Mouse (Mus musculus) c-Kit-positive CD71-negative TER-119-negative erythroid progenitor cells, embryonic 14.5 days (primary cell): ENCODE measurements around the gene Tnfrsf25.

ENCODE experiments used
- DNase-seq: peaks from one replicate; pipeline ENCODE4 v3.0.0-alpha.2; 2013; ENCODE audit warnings: low read depth

Gene Tnfrsf25

DNA sequence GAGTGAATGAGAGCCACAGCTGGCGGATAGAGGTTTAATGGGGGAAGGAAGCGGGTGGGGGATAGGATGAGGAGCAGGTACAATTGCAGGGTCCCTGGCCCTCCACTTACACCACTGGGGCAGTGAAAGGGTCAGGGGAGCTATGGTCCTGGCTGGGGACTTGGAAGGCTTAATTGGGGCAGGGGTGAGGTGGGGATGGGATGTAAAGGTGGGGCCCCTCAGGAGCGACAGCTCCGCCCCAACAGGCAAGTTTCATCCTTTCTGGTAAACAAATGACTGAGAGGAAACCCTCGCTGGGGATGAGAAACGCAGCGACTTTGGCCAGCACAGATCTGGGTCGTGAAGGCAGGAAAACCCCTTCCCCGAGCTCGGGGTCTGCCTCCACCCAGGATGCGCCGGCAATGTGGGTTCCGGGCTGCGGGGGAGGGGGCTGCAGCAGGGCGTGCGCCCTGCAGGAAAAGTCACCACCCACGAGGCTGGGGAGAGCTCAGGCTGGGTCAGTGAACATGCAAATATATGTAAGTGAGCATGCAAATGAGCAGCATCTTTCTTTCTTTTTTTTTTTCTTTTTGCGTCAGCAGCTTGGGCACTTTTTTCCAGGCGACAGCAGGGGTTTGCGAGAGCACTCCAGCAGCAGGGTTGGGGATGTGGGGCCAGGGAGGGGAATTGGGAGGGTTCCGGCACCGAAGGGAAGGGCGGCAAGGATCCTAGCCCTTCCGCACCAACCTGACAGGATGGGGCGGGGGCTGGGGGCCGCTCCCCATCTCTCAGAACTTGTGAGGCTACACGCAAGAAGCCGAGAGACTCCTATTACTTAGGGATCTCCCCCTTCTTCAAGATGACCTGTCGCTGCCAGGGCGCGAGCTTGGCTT is 4.8 kb downstream of the Tnfrsf25 start:
- no peak for DNase-seq

DNA sequence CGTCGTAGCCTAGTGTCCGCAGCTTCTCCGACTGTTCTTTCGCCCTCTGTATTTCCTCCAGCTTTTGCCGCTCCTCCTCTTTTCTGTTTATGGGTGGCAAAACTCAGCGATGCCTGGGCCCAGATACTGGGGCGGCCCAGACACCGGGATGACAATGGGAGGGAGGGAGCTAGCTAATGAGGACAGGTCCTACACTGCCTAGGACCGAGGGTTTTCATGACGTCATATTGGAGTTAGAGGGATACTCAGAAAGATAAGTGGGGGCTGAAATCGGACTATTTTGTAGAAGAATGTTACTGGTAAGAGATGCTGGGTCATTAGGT is 5.4 kb downstream of the Tnfrsf25 start:
- DNase-seq: no peak

DNA sequence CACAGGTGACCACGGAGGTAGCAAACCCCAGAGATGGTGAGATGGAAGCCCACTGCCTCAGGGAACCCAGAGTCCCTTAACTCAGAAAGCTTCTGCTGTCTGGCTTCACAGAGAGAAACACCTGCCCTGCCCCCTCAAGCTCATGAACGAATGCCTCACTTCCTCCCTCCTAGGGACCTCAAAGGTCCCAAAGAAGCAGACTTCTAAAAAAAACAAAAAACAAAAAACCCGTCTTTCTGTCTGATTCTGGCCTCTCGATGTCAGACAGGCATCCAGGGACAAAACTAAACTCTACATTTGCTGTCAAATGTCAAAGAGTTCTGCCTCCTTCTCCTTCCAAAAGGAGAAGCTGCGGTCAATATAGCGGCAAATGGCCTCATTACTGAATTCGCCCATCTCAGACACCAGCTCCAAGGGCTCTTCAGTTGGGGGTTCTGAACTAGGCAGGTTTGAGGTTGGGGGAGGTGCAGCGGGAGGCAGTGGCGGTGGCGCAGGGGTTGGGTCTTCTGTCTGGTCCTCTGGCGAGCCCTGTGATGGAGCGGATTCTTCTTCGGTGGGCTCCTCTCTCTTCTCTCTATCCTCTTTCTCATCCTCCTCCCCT is 8.7 kb downstream of the Tnfrsf25 start:
- no peak for DNase-seq

- DNase-seq: no peak
Observed at GRCm38 (mm10) chr4:152125161-152126025, 9.7 kb downstream of the Tnfrsf25 start.

GRCm38 (mm10) chr4:152126026-152126920 is 10.5 kb downstream of the Tnfrsf25 start:
- no peak for DNase-seq

DNA sequence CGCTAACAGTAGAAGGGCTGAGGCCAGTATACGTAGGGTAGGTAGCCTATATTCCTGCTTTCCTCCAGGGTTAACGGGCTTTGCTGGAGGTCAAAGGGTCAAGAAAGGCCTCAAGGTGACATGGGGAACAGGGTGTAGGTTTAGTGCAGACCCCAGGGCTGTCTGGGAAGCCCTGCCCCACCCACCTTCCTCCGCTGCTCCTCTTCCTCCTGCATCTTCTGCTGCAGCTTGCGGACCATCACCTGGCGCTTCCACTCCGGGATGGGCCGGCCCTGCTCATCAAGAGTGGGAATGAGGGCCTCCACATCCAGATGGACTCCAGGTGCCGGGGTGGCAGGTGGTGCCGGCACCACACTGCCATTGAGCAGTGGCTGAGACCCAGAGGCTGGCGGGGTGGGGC is 12.2 kb downstream of the Tnfrsf25 start:
- no peak for DNase-seq

GRCm38 (mm10) chr4:152128784-152129183 is 13.1 kb downstream of the Tnfrsf25 start:
- no peak for DNase-seq

- no peak for DNase-seq
Observed at GRCm38 (mm10) chr4:152129395-152129930, 13.7 kb downstream of the Tnfrsf25 start.

DNA sequence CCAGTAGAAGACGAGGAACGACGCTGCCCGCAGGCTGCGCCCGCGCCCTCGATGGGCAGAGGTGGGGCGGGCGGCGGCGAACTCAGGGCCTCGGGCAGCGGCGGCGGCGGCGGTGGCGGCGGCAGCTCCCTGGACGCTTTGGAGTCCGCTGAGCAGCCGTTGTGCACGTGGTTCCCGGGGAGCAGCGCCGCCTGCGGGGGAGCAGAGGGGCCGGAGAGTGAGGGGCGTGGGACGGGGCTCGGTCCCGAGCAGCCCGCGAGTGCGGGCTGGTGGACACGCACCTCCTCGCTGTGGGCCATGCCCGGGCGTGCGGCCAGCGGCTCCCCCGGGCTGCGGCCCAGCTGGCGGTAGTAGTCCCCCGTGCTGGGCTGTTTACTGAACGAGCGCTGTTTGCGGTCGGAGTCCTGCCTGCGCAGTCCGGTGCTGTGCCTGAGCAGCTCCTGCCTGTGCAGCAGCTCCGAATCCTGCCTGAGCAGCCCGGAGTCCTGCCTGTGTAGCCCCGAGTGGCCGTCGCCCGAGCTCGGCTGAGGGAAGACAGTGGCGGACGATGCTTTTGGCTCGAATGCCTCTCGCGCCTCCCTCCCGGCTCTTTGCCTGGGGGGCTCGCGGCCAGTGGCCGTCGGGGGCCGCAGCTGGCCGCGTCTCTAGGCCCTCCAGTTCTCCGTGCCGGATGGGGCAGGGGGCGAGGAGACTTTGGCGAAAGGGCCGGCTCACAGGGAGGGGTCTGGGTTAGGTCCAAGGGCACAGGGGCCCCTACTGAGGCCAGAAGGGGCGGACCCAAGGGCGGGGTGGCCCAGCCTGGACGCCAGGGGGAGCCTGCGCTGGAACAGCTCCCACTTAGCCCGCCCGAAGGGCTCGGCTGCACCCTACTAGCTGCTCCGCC is 15.3 kb downstream of the Tnfrsf25 start:
- no peak for DNase-seq

- no peak for DNase-seq
Observed at GRCm38 (mm10) chr4:152131809-152132771, 16.4 kb downstream of the Tnfrsf25 start.

- no peak for DNase-seq
Observed at GRCm38 (mm10) chr4:152132772-152133169, 17.0 kb downstream of the Tnfrsf25 start.

GRCm38 (mm10) chr4:152133213-152133612 is 17.5 kb downstream of the Tnfrsf25 start:
- no peak for DNase-seq

DNA sequence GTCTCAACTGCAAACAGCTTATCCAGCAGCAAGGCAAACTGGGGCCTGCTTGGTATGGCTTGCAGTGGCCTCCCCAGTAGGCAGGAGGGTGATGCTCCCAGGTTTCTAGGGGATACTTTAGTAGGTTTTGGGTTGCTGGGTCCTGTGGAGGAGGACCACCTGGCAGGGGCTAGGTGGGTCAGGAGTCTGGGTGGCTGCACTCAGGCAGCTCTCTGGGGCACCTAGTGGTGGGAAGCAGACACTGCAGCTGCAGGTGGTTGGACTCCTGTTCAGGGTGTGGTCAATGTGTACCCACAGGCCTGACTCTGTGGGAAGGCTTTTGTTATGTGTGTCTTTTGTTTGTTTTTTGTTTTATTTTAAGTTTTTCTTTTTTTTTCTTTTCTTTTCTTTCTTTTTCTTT is 18.8 kb downstream of the Tnfrsf25 start:
- no peak for DNase-seq

DNA sequence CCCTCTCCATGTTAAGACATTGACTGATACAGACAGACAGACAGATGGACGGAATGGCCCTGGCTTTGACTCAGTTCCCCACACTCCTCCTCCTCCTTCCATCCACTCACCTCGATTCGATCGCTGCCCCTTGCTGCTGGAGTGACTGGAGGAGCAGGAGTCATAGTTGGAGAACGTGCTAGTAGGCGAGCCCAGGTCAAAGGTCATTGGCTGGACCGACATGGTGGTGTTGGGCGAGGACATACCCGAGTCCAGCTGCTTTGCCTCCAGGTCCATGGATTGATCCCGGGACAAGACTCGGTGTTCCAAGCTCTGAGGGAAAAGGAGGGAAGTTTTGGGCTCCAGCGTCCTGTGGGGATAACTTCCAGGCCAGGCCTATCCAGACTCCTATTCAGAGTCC is 19.6 kb downstream of the Tnfrsf25 start:
- no peak for DNase-seq

- no peak for DNase-seq
Observed at GRCm38 (mm10) chr4:152136112-152136875, 20.6 kb downstream of the Tnfrsf25 start.

GRCm38 (mm10) chr4:152136876-152137250 is 21.1 kb downstream of the Tnfrsf25 start:
- no peak for DNase-seq

DNA sequence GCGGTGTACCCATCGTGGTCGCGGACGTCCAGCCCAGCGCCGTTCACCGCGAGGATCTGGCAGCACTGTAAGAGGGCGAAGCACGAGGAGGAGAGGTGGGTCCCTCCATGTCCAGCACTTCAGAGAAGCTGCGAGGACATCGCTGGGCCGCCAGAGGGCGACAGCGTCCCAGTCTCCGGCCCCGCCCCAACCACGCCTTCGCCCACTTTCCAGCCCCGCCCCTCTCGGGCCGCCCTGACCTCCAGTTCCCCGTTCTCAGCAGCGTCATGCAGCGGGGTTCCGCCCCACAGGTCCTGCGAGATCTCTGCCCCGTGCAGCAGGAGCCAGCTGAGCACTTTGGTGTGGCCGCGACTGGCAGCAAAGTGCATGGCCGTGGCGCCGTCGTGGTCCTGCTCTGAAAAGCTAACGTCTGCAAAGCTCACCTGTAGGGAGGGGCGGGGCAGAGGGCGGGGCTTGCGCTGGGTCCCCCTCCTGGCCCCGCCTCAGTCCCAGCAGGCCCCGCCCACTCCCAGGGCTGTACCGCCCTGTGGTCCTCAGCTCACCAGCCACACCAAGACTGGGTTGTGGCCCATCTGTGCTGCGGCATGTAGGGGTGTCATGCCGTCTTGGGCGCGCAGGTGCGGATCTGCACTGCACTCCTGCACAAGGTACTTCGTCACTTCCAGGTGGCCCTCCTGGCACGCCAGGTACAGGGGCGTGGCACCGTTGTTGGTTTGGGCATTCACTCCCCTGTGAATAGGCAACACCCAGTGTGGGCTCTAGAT is 22.9 kb downstream of the Tnfrsf25 start:
- peak; percentile 79 for DNase-seq

GRCm38 (mm10) chr4:152140441-152140840 is 24.7 kb downstream of the Tnfrsf25 start:
- no peak for DNase-seq
